Mouse (Mus musculus): ENCODE data around the gene Abca5. TPM values are rescaled to one million over a fixed set of nuclear protein-coding genes. Genes with fewer than 3 reads are reported as not detected.
A peak's percentile ranks its signal among the peaks of the same experiment; 100 is the strongest.

Gene Abca5
- total RNA-seq, 1 experiment from 2014 or later = 1.0 TPM

GRCm38 (mm10) chr11:110322266-110322665, 15.2 kb downstream of the Abca5 start:
- no peak for ATAC-seq (ENCODE audit: extremely low read depth, insufficient number of reproducible peaks, low FRiP score, poor library complexity, severe bottlenecking)

DNA sequence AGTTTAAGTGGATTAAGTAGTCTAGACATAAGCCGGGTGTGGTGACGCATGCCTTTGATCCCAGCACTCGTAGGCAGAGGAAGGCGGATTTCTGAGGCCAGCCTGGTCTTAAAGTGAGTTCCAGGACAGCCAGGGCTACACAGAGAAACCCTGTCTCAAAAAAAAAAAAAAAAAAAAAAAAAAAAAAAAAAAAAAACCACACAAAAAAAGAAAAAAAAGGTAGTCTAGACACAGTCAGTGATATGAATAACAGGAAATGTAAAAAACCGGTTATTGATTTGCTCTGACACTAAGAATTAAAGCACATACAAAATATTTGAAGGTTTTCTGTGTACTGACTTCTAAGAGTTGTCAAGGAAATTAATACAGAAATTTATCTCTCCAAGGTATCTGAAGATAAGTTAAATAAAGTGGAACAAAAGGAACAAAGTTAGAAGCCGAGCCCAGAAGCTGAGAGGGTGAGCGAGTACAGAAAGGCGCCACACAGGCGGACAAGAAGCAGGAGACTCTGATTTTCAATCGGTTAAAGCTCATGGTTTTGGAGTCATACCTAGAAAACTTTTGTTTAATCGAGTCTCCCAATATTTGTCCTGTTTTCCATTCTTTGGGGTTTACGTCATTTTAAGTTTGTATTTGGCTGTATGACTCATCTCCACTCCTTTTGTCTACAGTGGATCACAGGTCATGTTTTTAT, 30.9 kb downstream of the Abca5 start:
- ATAC-seq (ENCODE audit: extremely low read depth, insufficient number of reproducible peaks, low FRiP score, poor library complexity, severe bottlenecking) = no peak

DNA sequence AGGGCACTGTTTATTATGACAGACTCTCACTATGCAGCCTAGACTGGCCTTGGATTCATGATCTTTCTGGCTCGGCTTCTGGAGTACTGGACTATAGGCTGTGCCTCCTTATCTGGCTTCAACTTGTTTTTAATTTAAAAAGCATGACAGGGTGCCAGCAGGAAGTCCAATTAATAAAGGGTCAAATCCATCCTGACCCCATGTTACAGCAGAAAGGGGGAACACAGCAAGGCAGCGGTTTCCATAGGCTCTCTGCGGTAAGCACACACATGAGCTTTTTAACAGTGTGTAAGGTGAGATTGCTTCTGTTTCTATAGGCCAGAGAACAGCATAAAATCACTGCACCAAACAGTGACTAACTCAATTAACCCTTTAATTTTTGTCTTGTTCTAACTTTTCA, 34.1 kb downstream of the Abca5 start:
- ATAC-seq (ENCODE audit: extremely low read depth, insufficient number of reproducible peaks, low FRiP score, poor library complexity, severe bottlenecking) = no peak

- ATAC-seq (ENCODE audit: extremely low read depth, insufficient number of reproducible peaks, low FRiP score, poor library complexity, severe bottlenecking) = no peak
Observed at GRCm38 (mm10) chr11:110297917-110298533, 39.5 kb downstream of the Abca5 start.

DNA sequence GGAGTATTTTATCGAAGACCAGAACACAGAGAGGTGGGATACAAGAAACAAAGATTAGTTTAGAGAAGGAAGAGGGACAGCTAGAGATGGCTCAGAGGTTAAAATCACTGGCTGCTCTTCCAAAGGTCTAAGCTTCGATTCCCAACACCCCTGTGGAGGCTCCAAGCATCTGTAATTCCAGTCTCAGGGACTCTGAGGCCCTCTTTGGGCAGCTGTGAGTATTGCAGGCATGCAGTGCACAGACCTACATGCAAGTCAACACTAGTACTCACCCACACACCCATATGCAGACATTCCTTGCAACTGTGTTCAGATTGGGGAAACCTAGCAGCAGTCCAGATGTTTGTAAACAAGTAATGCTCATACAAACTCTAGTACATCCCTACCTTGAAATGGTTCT, 46.9 kb downstream of the Abca5 start:
- no peak for ATAC-seq (ENCODE audit: extremely low read depth, insufficient number of reproducible peaks, low FRiP score, poor library complexity, severe bottlenecking)

- ATAC-seq (ENCODE audit: extremely low read depth, insufficient number of reproducible peaks, low FRiP score, poor library complexity, severe bottlenecking) = no peak
Observed at GRCm38 (mm10) chr11:110288423-110288822, 49.1 kb downstream of the Abca5 start.

DNA sequence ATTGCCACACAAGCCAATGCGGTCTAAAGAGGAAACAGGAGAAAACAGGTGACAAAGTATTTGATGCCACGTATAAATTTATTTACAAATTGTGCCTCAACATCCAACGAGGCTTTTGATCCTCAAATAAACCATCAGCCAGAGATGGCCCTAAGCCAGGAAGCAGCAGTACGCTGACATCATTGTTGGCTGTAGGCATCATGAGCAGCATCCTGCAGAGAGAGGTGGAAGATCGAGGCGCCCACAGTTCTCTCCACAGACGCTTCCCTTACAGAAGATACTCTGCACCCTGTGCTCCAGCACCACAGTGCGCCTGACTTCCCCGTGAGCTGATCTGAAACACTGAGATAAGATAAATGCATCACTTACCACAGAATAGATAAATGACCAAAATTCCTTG, 49.8 kb downstream of the Abca5 start:
- no peak for ATAC-seq (ENCODE audit: extremely low read depth, insufficient number of reproducible peaks, low FRiP score, poor library complexity, severe bottlenecking)

DNA sequence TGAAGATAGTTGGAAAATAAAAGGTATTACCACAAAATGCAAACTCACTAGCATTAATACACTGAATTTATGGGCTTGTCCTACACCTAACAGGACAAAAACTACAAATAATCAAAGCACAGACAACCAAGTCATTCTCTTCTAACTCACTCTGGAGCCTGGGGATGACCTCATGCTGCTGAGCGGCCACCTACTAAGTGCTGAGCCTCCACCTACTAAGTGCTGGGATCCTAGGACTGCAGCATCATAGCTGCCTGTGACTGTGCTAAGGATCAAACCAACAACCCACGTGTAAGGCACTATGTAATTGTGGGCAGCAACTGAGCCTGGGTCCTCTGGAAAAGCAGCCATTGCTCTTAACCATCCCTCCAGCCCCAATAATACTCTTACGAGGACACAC, 51.2 kb downstream of the Abca5 start:
- ATAC-seq (ENCODE audit: extremely low read depth, insufficient number of reproducible peaks, low FRiP score, poor library complexity, severe bottlenecking) = no peak

DNA sequence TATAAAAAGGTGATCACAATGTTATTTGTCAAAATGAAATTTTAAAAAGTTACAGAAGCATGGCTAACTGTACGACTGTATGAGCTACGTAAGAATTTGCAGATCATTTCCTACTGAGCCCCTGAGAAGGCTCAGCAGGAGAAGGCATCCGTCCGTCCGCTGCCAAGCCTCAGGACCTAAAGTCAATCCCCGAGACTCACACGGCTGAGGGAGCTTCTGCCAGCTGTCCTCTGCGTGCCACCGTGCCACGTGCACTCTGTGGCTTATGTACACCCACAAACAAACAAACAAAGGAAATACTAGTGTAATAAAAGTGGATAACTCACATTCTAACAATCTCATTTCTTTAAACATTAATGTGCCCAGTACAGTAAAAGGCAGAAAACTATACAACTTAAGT, 52.7 kb downstream of the Abca5 start:
- ATAC-seq (ENCODE audit: extremely low read depth, insufficient number of reproducible peaks, low FRiP score, poor library complexity, severe bottlenecking) = no peak

GRCm38 (mm10) chr11:110284185-110284787, 53.2 kb downstream of the Abca5 start:
- ATAC-seq (ENCODE audit: extremely low read depth, insufficient number of reproducible peaks, low FRiP score, poor library complexity, severe bottlenecking) = no peak

DNA sequence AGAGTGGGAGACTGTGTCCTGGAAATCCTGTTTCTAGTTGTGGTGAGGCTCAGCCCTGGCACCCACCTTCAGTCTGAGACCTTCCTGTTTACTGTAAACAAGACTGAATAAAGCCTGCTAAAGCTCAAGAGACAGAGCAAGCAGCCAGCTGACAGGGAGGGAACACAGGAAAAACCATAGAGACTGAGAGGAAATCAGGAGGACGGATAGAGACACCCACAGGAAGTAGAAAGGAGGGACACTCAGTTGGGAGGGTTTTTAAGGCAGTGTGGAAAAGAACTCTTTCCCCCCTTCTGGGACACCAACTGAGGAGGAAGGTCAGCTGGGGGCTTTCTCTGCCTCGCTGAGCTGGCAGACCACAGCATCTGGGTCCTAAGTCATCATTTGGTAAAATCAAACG, 62.7 kb downstream of the Abca5 start:
- ATAC-seq (ENCODE audit: extremely low read depth, insufficient number of reproducible peaks, low FRiP score, poor library complexity, severe bottlenecking) = no peak

DNA sequence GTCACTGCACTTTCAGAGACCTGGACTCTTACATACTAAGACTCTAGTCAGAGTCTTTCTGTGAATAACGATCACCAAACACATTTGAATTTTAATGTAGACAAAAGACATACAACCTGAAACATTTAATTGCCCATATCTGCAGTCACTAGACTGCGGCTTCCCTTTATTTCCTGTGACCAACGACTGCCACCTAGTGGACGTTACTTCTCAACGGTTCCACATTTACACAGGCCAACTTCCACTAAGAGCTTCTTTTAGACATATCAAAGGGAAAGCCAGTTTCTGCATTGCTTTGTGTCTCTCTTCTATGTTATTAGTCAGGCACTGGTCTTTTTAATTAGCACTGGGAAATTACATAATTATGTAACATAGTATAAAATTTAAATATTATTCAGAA, 65.8 kb downstream of the Abca5 start:
- ATAC-seq (ENCODE audit: extremely low read depth, insufficient number of reproducible peaks, low FRiP score, poor library complexity, severe bottlenecking) = peak; percentile 91

- peak; percentile 98 for ATAC-seq (ENCODE audit: extremely low read depth, insufficient number of reproducible peaks, low FRiP score, poor library complexity, severe bottlenecking)
Observed at GRCm38 (mm10) chr11:110268244-110268844, 69.2 kb downstream of the Abca5 start.

- no peak for ATAC-seq (ENCODE audit: extremely low read depth, insufficient number of reproducible peaks, low FRiP score, poor library complexity, severe bottlenecking)
Observed at GRCm38 (mm10) chr11:110267232-110267631, 70.3 kb downstream of the Abca5 start.

DNA sequence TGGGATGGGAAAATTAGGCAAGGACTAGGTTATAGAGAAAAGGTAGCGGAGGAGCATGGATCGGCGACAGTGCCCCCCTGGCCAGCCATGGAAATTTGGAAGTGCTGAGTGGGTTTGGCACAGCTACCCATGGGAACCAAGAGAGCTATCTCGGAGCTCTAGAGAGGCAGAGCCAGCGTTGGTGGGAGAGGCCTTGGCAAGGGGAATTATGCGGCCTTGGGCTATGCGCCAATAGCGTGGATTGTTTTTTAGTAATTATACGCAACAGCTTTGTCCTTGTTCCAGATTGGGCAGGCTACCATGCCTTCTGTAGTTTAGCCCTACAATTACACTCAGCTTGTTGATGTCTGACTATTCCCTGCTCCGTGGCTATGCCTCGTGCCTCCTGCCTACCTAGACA, 70.8 kb downstream of the Abca5 start:
- ATAC-seq (ENCODE audit: extremely low read depth, insufficient number of reproducible peaks, low FRiP score, poor library complexity, severe bottlenecking) = no peak

DNA sequence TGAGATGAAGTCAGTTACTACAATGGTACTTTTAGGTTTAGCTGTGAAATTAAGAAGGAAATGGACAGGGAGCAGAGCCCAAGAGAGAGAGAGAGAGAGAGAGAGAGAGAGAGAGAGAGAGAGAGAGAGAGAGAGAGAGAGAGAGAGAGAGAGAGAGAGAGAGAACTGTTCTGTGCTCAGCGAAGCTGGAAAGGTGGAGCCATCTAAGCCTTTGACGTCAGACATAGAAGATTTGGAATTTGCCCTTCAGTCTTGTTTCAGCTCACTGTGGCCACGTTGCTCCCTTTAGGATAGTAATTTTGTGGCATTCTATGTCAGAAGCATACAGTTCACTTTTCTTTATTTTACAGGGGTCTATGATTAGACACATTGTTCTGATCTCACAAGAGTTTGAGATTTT, 75.6 kb downstream of the Abca5 start:
- ATAC-seq (ENCODE audit: extremely low read depth, insufficient number of reproducible peaks, low FRiP score, poor library complexity, severe bottlenecking) = no peak

DNA sequence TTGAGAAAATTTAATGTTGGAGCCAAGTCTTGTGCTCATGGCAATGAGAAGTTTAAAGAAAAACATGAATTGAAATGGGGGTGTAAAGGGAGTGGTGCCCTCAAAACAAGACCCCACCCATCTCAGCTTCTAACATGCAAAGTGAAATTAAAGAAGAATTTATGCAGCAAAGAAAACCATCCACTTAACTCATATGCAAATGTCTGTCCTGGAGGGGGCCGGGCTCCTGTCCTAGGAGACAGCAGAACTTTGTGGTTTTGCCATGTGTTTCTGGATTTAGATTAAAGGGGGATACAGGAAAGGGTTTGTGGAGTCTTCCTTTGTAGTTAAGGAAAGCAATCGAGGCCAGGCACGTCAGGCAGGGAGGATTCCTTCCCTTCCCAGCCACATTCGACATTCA, 79.6 kb downstream of the Abca5 start:
- ATAC-seq (ENCODE audit: extremely low read depth, insufficient number of reproducible peaks, low FRiP score, poor library complexity, severe bottlenecking) = no peak

- no peak for ATAC-seq (ENCODE audit: extremely low read depth, insufficient number of reproducible peaks, low FRiP score, poor library complexity, severe bottlenecking)
Observed at GRCm38 (mm10) chr11:110257061-110257460, 80.5 kb downstream of the Abca5 start.

DNA sequence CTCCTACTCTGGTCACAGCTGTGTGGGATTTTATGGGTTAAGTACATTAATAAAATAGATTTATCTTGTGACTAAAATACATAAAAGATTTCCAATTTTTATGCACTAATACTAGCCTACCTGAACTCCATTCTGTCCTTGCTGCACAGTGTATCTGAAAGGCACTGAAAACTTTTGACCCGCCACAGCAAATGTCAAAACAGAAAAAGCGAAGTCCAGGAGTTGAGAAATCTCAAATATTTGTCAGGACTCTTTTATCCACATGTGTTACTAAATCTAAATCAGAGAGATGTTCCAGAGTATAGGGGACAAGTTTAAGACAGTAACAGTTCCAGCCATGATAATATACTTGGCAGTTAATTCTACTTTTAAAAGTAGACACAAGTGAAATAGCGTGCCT, 85.3 kb downstream of the Abca5 start:
- ATAC-seq (ENCODE audit: extremely low read depth, insufficient number of reproducible peaks, low FRiP score, poor library complexity, severe bottlenecking) = no peak

DNA sequence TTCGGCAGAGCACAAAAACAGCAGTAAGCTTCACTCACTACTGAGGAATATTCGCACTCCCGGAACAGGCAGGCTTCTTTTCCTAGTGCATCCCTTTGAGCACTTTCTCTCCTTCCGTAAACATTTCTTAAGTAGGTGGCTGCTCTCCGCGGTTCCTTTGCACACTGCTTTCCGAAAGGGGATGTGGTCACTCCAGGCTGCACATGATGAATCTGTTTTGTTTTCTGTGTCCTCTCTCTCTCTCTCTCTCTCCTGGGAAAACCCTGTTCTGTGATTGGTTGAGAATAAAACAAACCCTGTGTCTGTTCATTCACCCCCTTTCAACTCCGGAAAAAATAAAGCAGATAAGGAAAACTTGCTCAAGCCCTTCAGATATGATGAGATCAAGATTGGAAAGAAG, 86.0 kb downstream of the Abca5 start, which contains the start of gene Abca6:
Gene Abca6 (minus strand): TSS at position 243 of the 400 bp plus-strand sequence.
- ATAC-seq (ENCODE audit: extremely low read depth, insufficient number of reproducible peaks, low FRiP score, poor library complexity, severe bottlenecking) = peak; percentile 23; the same call in 1 of the 2 replicates

Data from neutrophil, adult 5-6 weeks (primary cell).